Mouse (Mus musculus): ENCODE data around the gene Pcf11. TPM values are rescaled to one million over a fixed set of nuclear protein-coding genes. Genes with fewer than 3 reads are reported as not detected.

Pcf11 gene
- 273 TPM for total RNA-seq (2023)

DNA sequence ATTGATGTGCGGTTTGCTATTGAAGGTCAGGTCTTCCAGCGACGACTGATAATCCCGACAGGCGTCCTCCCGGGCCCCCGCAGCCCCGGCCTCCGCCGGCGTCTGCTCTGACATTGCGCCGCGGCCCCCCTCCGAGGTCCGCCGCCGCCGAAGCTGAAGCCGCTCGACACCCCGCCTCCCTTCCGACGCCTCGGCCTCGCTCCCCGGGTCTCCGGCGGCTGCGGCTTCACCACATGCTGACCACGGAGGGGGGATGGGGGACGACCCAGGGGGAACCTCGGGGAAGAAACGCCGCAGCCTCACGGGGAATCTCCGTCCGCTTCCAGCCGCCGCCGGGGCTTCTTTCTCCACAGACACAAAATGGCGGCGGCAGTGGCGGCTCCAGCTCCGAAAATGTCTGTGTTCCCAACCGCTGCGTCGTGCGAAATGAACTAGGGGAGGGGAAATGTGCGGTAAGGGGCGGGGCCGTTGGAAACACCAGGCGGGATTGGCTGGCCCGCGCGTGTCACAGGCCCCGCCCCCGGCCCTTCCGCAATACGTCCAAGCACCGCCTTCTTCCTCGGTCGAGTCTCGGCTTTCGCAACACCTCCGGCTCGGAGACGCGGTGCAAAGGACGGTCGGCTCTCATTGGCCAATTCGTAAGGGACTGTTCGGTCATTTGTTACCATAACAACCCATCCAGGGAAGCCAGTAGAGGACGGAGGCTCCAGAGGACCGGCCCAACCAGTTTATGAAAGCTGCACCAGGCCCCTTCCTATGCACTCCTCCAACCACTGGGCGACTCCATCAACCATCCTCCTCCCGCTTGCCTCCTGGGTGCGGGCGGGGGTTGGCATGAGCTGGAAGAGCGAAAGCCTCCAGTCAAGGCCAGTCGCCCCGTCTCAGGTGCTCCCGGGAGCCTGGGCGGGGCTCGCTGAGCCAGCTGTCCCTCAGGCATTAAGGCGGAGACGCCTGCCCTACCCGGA lies at the start of gene Pcf11:
TSS of gene Pcf11 (minus strand) at position 428 of the 965 bp plus-strand sequence.

DNA sequence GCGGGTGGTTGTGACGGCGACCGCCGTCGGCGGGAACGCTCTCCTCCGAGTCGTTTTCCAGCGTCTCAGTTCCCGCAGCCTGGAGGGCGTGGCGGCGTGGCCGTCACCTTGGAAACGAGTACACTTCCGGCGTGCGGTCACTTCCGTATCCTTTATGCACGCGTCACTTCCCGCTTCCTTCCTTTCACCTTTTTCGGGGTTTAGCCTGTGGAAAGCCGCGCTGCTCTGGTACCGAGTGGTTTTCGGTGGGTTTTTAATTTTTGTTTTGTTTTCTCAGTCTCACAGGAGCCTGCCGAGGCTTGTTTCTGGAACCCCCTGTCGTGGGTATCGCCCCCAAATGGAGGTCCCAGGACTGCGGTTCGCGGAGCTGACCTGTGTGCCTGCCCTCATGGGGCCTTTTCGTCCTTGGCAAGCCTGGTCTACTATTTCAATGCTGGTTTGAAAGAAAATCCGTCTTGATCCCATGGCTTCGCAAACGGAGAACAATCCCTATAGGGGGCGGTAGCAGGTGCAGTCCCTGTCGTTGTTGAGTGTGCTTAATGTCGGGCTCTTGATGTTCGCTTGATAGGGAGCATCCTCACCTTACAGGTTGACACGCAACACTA lies 32.6 kb downstream of the Pcf11 start, which contains the start of gene Ankrd42:
TSS of gene Ankrd42 (minus strand) at position 122 of the 605 bp plus-strand sequence.

Other genes with a start within 250 kb of the Pcf11 start
- gene Ccdc90b, start 108.8 kb downstream of the Pcf11 start, total RNA-seq (2023): 8.0 TPM
- gene Ankrd42, start 32.8 kb downstream of the Pcf11 start, total RNA-seq (2023): 0.32 TPM
- 7.7 TPM for gene Rab30, start 71.7 kb upstream of the Pcf11 start, total RNA-seq (2023)
- 3.7 TPM for gene Ddias, start 204.3 kb upstream of the Pcf11 start, total RNA-seq (2023)
- gene Prcp, start 204.5 kb upstream of the Pcf11 start, total RNA-seq (2023): 16.0 TPM

Data from CD4-positive naive resting alpha-beta T cell, adult 76 days (primary cell).